Mouse (Mus musculus) urinary bladder, postnatal 4 days (tissue): ENCODE results near the gene Amph.
A peak's percentile ranks its signal among the peaks of the same experiment; 100 is the strongest.
"Not testable (repeated sequence)": the region's sequence is repeated elsewhere in the genome, so short reads cannot be mapped to it uniquely, and the experiment has no call there.

Source experiments
- DNase-seq, 2 experiments: peaks; one replicate each; pipeline ENCODE4 v3.0.0; 2021 to 2022; ENCODE audit warnings: low spot score in 2 of 2

Amph gene

DNA sequence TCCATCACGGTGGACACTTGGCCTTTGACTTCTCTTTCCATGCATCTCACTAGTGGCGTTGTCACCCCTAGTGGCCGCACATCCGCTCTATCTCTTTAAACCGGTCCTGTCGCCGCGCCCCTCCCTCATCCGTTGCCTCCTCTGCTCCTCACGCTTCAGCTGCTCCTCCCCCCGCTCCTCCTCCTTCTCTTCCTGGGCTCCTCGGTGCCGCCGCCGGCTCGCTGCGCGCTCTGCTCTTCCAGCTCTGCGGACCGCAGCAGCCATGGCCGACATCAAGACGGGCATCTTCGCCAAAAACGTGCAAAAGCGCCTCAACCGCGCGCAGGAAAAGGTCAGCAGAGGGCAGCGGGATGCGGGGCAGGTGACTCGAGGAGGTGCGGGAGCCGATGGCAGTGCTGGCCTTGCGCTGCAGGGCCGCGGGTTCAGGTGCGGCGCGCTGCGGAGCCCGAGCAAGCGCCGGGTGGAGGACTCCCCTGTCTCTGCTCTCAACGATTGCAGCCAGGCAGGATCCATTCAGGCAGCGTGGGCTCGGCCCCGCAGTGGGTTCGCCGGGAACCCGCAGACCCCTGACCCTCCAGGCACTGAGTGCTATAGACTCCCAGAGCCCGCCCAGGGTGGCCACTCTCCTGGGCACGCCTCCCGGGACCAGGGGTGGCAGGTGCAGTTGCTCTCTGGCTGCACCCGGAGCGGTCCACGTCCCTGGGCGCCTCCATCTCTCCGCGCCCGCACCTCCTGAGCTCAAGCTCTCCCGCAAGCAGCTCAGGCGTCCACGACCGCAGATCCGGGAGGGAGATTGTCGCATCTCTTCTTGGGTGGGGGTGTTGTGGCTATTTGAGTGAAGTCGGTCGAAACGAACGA, at the start of gene Amph:
Amph (plus strand) TSS at position 35 of the 858 bp plus-strand sequence.
- peak in 1 of 2 experiments; percentile 18 for DNase-seq

- DNase-seq = no peak
Measured at GRCm38 (mm10) chr13:18903623-18904022, 44.4 kb upstream of the Amph start.

- no peak for DNase-seq
Measured at GRCm38 (mm10) chr13:18914774-18915173, 33.2 kb upstream of the Amph start.

DNA sequence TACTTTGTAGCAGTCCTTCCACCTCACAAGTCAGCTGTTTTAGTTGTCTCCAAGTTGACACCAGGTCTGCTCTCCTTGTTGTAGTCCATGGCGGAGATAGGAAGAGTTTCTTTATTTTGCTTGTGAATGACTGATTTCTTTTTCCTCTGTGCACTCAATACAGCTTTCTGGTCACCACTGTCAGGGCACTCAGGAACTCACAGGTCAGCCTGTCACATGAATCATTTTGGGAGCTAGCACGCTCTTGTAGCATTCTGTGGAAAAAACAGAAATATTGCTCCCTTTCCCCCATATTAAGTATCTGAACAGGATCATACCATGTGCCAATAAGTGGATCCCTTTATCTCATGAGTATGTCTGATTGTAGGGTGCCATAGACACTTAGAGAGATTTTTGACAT, 14.8 kb upstream of the Amph start:
- DNase-seq = not testable (repeated sequence)

GRCm38 (mm10) chr13:18947686-18948085, 319 bp upstream of the Amph start:
- DNase-seq = no peak

- no peak for DNase-seq
Measured at GRCm38 (mm10) chr13:18949029-18949350, 985 bp downstream of the Amph start.

GRCm38 (mm10) chr13:18949626-18950200, 1.7 kb downstream of the Amph start:
- no peak for DNase-seq

DNA sequence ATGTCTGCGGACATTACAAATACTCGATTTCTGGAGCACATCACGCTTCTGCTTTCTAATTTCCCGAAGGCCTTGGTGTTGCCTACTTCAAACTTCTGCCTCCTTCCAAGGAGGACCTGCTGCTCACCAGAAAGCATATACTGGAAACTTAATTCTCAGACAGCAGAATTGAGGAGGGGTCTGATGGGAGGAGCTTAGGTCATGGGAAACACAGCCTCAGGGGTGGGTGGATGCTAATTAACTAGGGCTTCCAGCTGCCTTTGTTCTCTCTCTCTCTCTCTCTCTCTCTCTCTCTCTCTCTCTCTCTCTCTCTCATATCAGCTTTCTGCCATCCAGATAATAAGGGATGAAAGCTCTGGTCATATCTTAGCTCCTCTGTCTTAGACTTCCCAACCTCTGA, 5.6 kb downstream of the Amph start:
- DNase-seq = no peak

- no peak for DNase-seq
Measured at GRCm38 (mm10) chr13:18956065-18956913, 8.3 kb downstream of the Amph start.

GRCm38 (mm10) chr13:18957028-18957427, 9.0 kb downstream of the Amph start:
- DNase-seq = no peak

DNA sequence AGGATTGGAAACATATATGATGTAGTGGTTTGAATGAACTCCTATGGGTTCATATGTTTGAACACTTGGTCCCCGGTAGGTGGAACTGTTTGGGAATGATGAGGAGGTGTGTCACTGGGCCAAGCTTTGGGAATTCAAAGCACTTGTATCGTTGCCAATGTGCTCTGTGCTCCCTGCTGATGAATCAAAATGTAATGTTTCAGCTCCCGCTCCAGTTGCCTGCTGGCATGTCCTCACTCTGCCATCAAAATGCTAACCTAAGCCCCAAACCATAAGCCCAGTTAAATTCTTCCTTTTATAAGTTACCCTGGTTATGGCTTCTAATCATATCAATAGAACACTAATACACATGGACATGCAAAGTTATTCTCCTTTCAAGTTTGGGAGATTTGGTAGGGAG, 24.6 kb downstream of the Amph start:
- no peak for DNase-seq

DNA sequence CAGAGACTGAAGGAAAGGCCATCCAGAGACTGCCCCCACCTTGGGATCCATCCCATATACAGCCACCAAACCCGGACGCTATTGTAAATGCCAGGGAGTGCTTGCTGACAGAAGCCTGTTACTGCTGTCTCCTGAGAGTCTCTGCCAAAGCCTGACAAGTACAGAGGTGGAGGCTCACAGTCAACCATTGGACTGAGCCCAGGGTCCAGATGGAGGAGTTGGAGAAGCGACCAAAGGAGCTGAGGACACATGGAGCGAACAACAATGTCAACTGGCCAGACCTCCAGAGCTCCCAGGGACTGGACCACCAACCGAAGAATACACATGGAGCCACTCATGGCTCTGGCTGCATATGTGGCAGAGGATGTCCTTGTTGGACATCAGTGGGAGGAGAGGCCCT, 26.3 kb downstream of the Amph start:
- no peak for DNase-seq

- DNase-seq = no peak
Measured at GRCm38 (mm10) chr13:18987266-18987665, 39.3 kb downstream of the Amph start.

DNA sequence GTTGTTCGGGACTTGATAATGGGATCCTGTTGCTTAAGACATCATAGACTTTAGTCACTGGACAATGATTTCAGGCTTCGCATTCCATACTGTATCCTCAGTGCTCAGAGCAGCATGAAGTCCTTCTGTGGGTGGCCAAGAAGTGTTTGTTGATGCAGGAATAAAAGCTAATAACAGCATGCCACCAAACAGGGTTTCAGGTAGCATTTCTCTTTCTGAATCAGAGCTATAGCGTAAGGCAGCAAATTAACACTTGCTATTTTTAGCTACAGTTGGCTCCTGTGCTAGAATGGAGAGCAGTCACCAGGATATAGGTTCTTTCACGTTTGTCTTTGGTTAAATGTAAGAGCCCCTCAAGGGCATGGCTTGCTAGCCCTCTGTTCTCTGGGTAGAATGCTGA, 40.3 kb downstream of the Amph start:
- DNase-seq = no peak

- DNase-seq = no peak
Measured at GRCm38 (mm10) chr13:18989185-18989714, 41.2 kb downstream of the Amph start.

DNA sequence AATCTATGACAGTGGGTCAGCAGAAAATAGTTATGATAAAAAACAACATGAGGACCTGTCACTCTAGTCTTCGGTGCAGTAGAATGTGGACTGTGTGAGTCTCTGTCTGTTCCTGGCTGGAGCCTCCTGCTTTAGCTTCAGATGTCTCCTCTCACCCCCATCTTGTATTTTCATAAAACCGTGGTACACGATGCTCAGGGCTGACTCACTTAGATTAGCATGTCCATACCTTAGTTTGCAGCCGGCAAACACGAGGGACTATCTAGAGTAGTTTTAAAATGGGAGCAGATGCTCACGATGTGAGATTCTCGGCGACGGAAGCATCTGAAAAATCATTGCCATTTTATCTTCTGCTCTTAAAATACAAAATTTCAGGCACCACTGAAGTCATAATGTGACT, 54.5 kb downstream of the Amph start:
- DNase-seq = no peak

DNA sequence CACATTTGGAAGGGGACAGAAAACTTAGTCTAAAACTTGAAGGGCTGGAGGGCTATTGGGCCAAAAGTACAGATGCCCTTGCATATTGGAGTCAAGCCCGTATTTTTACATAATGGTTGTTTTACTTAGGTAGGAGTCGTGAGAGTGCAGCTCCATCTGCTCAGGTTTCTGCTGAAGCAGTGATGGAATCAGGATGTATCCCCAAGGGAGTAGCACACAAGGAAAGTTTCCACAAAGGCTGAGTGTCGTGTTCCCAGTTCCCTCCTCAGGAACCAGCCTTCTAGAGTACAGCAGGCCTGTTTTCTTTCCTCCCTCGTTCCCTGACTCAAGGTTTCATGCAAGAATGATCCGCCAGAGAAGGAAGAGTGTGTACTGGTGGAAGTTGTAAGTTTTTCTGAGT, 56.4 kb downstream of the Amph start:
- DNase-seq = no peak

- no peak for DNase-seq
Measured at GRCm38 (mm10) chr13:19008440-19008839, 60.4 kb downstream of the Amph start.

- no peak for DNase-seq
Measured at GRCm38 (mm10) chr13:19014825-19015375, 66.9 kb downstream of the Amph start.

DNA sequence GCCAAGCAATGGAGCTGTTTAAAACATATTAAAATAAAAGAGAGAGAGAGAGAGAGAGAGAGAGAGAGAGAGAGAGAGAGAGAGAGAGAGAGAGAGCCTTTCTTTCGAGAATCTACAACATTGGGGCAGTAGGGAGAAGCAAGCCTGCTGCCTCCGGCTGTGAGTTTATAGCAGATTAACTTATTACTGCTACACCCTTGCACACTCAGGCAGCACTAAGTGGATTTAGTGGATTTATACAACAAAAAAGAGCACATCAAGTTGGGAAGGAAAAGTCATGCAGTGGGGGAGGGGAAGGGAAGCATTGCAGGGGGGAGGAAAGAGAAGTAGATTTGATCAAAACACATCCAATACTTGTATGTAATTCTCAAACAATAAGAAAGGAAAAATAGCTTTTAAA, 73.5 kb downstream of the Amph start:
- no peak for DNase-seq

- DNase-seq = no peak
Measured at GRCm38 (mm10) chr13:19022310-19022709, 74.3 kb downstream of the Amph start.

DNA sequence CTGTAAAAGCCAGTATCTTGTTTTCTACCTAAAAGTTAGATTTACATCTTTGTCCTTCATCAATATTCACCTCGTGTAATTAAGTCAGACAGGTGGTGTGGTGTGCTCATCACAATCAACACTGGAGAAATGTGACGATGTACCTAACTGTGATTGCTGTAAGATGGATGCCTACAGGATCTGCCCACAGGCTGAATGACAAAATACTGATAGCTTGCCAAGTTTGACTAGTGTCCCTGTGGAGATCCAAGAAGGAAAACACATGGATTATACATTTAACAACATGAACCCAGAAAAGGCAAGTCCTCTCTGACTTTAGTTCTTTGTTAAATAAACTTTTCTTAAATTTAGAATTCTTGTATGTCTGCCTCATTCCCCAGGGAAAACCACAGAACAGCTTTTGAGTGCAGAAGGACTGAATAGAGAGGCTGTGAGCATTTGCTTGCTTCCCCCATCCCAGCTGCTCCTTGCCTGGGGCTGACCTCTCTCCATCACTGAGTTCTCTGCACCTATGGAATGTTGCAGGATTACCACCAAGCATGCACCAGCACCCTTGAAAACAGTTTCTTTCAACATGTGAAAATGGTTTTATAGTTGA, 77.2 kb downstream of the Amph start:
- no peak for DNase-seq
